Mouse (Mus musculus) ES-E14 (cell line): ENCODE results near the gene Katnb1. TPM values are rescaled to one million over a fixed set of nuclear protein-coding genes. Genes with fewer than 3 reads are reported as not detected.
A peak's percentile ranks its signal among the peaks of the same experiment; 100 is the strongest.

Experiments used
- DNase-seq: peaks from one replicate; pipeline ENCODE4 v3.0.0-alpha.2; 2013; ENCODE audit warnings: low read depth, low spot score
- H3K27ac ChIP-seq: 2 replicates; pipeline ENCODE4 v1.5.1; 2012; ENCODE audit warnings: low read depth, mild to moderate bottlenecking, low read length, moderate library complexity, mixed read lengths; ENCODE audit not compliant: poor library complexity, insufficient read depth, severe bottlenecking
- H3K36me3 ChIP-seq: 2 replicates; pipeline ENCODE4 v1.6.1; 2012; ENCODE audit warnings: mild to moderate bottlenecking, low read length, moderate library complexity, mixed read lengths; ENCODE audit not compliant: control insufficient read depth, poor library complexity, insufficient read depth, severe bottlenecking
- H3K4me1 ChIP-seq, 2 experiments: fragments of 150-350 bp in 1 of 2; sonication (generic) in 1 of 2; 2 replicates each; pipeline ENCODE4 v1.6.1; 2012; ENCODE audit warnings: low read length in 2 of 2, mild to moderate bottlenecking in 1 of 2, mixed read lengths in 1 of 2; ENCODE audit not compliant: control insufficient read depth in 2 of 2, insufficient read depth in 2 of 2, poor library complexity in 1 of 2
- H3K4me3 ChIP-seq, 2 experiments: fragments of 150-350 bp in 1 of 2; sonication (generic) in 1 of 2; 2 replicates each; pipeline ENCODE4 v1.5.1; 2012; ENCODE audit warnings: low read length in 2 of 2, low read depth in 1 of 2, mild to moderate bottlenecking in 1 of 2, mixed read lengths in 1 of 2; ENCODE audit not compliant: insufficient read depth in 1 of 2, poor library complexity in 1 of 2, severe bottlenecking in 1 of 2
- H3K9ac ChIP-seq: 2 replicates; pipeline ENCODE4 v1.6.1; 2012; ENCODE audit warnings: low read depth, mild to moderate bottlenecking, low read length, mixed read lengths; ENCODE audit not compliant: poor library complexity, insufficient read depth, severe bottlenecking
- H3K9me3 ChIP-seq: fragments of 150-350 bp; sonication (generic); 2 replicates; pipeline ENCODE4 v1.6.1; 2012; ENCODE audit warnings: low read depth, mild to moderate bottlenecking, low read length; ENCODE audit not compliant: control insufficient read depth, insufficient read depth
- CHD2 ChIP-seq: IDR thresholded peaks from 2 replicates; pipeline ENCODE4 v1.6.1; 2014; ENCODE audit warnings: mild to moderate bottlenecking, low read depth, low read length, inconsistent platforms
- HCFC1 ChIP-seq: IDR thresholded peaks from 2 replicates; pipeline ENCODE4 v1.6.1; 2012; ENCODE audit warnings: low read length, inconsistent platforms, borderline replicate concordance; ENCODE audit not compliant: insufficient read depth
- MAFK ChIP-seq: IDR thresholded peaks from 2 replicates; pipeline ENCODE4 v1.6.1; 2014; ENCODE audit warnings: mild to moderate bottlenecking, low read depth, low read length, inconsistent platforms; ENCODE audit not compliant: insufficient read depth
- ZC3H11A ChIP-seq: IDR thresholded peaks from 2 replicates; pipeline ENCODE4 v1.6.1; 2012; ENCODE audit warnings: low read depth, mild to moderate bottlenecking, inconsistent platforms, low read length, borderline replicate concordance
- ZNF384 ChIP-seq: IDR thresholded peaks from 2 replicates; pipeline ENCODE4 v1.6.1; 2012; ENCODE audit warnings: low read depth, low read length, inconsistent platforms
- in situ Hi-C, 2 experiments: fragments of 600-800 bp; cut with MboI; formaldehyde crosslinking; loops; one replicate each; pipeline ENCODE4 v1.15.1; 2025; ENCODE audit warnings: low sequenced_read_pairs in 2 of 2, inconsistent platforms in 1 of 2; ENCODE audit not compliant: unreplicated experiment in 2 of 2
- total RNA-seq: library from RNA; depleted of rRNA; stranded (reverse); fragments of 300-350 nt; gene quantifications from 2 replicates; pipeline ENCODE4 v1.2.3, GENCODE M21; 2012

Gene Katnb1
- total RNA-seq, 1 experiment: 23.5 TPM

GRCm38 (mm10) chr8:95128750-95129260 lies 47.8 kb downstream of the Katnb1 start:
- in situ Hi-C loops: no loop called here
- Histone ChIP-seq H3K36me3 (0 out of 2 replicates have a peak, but pooled peaks cover 3% of the 10 kb centered on the region), H3K4me1 (peaks cover 10 to 19% of the 10 kb centered on the region in 2 experiments), H3K9me3 (no peaks in the 10 kb centered on the region), H3K4me3 (no peak overlapping the region), H3K27ac (no peak overlapping the region), H3K9ac (no peak overlapping the region)
- TF ChIP-seq MAFK (no peak), CHD2 (no peak), ZNF384 (no peak), HCFC1 (no peak), ZC3H11A (no peak)
- DNase-seq: no peak

DNA sequence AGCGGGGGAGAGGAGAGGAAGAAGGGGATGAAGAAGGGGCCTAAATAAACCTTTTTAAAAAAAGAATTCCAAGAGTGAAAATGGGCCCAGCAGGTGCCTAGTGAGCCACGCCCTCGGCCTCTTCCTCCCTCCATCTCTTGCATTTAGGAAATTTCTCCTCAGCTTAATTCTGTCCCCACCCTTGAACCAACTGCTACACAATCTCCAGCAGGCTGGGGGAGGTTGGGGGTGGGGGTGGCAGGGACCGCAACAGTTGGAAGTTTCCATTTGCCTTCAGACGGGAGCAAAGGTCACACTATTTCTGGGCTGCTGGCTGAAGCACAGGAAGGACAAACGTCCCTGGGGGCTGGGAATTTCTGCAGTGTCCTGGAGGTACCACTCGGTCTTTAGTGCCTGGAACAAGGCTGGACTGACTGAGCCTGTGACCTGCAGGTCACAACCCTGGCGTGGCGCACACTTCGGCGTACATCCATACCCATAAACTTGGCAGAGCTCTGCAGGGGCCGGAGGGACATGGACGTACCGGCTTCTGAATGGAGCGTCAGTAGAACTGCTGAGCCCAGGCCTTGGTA lies 50.1 kb downstream of the Katnb1 start:
- in situ Hi-C loops: no loop called here
- no peak for DNase-seq
- H3K36me3 ChIP-seq: 0 out of 2 replicates have a peak, but pooled peaks cover 3% of the 10 kb centered on the region
- H3K27ac ChIP-seq: peak overlapping the region; percentile 59; the same call in 1 of the 2 replicates
- peaks cover 12 to 26% of the 10 kb centered on the region in 2 experiments for H3K4me1 ChIP-seq
- H3K9ac ChIP-seq: peak overlapping the region; percentile 17; the same call in 1 of the 2 replicates
- TF ChIP-seq ZC3H11A (no peak), CHD2 (no peak), ZNF384 (no peak), HCFC1 (no peak), MAFK (no peak)
- H3K9me3 ChIP-seq: no peaks in the 10 kb centered on the region
- peak overlapping the region; percentile 10 to 28; a peak in 3 of 4 replicates for H3K4me3 ChIP-seq

DNA sequence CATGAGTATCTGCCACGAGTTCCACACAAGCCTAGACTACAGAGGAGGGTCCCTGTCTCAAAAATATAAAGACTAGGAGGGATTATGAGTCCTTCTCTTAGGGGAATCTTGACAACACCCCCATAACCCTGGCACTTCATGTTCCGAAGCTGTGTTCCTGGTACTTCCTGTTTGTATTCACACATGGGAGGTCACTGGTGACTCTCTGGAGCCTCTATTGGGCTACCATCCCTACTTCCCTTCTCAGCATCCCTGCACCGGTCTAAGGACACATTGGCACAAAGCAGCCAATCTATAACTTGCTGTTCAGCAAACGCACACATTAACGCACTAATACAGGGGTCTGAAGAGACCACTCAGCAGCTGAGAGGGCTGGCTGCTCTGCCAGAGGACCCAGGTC lies 51.0 kb downstream of the Katnb1 start:
- Histone ChIP-seq H3K36me3 (no peaks in the 10 kb centered on the region), H3K9me3 (no peaks in the 10 kb centered on the region), H3K27ac (peak overlapping the region; percentile 59; the same call in 1 of the 2 replicates), H3K4me1 (peaks cover 15 to 29% of the 10 kb centered on the region in 2 experiments), H3K4me3 (peak overlapping the region in 1 of 2 experiments; percentile 28; a peak in 1 of 4 replicates), H3K9ac (peak overlapping the region; percentile 17; the same call in 1 of the 2 replicates)
- DNase-seq: no peak
- in situ Hi-C loops: no loop called here
- TF ChIP-seq MAFK (no peak), ZC3H11A (no peak), HCFC1 (no peak), ZNF384 (no peak), CHD2 (no peak)

DNA sequence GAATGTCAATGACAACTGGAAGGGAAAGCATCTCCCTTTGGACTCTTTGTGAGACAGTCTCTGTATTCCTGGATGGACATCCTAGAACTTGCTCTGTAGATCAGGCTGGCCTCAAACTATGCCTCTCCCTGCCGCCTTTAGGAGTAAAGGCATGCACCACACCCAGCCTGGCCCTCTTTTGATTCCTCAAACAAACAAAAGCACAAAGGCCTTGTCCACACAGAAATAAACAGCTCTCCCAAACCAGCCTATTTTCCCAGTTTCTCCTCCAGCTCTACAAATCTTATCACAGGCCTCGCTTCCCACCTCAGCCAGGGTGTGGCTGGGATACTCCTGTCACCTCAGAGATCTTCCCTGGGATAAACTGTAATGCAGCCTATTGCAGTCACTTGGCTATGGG lies 53.2 kb downstream of the Katnb1 start:
- H3K4me3 ChIP-seq: no peak overlapping the region
- H3K9me3 ChIP-seq: no peaks in the 10 kb centered on the region
- in situ Hi-C loops: no loop called here
- H3K36me3 ChIP-seq: no peaks in the 10 kb centered on the region
- no peak for TF ChIP-seq MAFK
- no peak for TF ChIP-seq CHD2
- no peak for TF ChIP-seq ZC3H11A
- no peak for TF ChIP-seq HCFC1
- TF ChIP-seq ZNF384: no peak
- no peak overlapping the region for H3K9ac ChIP-seq
- H3K4me1 ChIP-seq: peaks cover 18 to 35% of the 10 kb centered on the region in 2 experiments
- H3K27ac ChIP-seq: no peak overlapping the region
- no peak for DNase-seq

DNA sequence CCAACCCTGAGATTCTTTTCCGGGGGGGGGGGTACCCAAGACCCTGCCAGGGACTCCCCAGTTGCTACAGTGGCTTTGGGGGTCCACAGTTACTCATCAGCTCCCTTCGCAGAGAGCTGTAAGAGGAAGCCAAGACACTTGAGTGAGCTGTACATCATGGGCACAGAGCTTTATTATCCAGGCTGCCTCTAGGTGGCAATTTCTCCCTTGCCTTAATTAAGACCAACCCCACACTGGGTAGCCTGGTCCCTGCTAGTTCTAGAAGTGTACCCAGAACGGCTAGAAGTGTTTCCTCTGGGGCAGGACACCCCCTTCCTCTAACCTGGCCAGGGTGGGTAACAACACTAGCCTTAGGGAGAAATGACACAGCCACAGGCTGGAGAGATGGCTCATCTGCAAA lies 54.3 kb downstream of the Katnb1 start:
- no peak overlapping the region for H3K4me3 ChIP-seq
- no peaks in the 10 kb centered on the region for H3K36me3 ChIP-seq
- H3K9me3 ChIP-seq: no peaks in the 10 kb centered on the region
- no peak for DNase-seq
- in situ Hi-C loops: no loop called here
- no peak overlapping the region for H3K9ac ChIP-seq
- H3K27ac ChIP-seq: no peak overlapping the region
- H3K4me1 ChIP-seq: peaks cover 18 to 36% of the 10 kb centered on the region in 2 experiments
- no peak for TF ChIP-seq ZNF384
- TF ChIP-seq MAFK: no peak
- no peak for TF ChIP-seq HCFC1
- no peak for TF ChIP-seq ZC3H11A
- TF ChIP-seq CHD2: no peak
